Mouse (Mus musculus) kidney, adult 18-20 months (tissue): ENCODE measurements around the gene Uqcc2.

Source experiments
- DNase-seq: peaks from one replicate; pipeline ENCODE4 v3.0.0; 2021

Gene Uqcc2

DNA sequence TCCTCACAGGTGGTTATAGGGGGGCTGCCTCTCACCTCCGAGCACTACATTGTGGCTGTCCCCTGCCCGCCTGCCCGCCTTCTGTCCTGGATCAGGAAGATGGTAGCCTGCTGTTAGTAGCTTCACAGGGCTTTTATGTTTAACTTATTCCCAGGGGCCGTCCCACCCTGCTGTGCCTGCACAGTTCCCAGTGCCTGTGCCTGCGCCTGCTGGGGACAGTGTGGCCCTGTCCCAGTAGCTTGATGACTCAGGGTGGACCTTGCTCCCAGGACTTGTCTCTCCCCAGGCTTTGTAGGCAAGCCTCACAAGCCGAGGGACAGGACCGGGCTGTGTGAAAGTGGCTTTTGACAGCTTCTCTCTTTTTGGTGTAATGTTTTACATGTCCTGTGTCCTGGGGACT, 11.9 kb downstream of the Uqcc2 start:
- DNase-seq: no peak

- no peak for DNase-seq
Observed at GRCm38 (mm10) chr17:27121266-27121665, 12.4 kb downstream of the Uqcc2 start.

DNA sequence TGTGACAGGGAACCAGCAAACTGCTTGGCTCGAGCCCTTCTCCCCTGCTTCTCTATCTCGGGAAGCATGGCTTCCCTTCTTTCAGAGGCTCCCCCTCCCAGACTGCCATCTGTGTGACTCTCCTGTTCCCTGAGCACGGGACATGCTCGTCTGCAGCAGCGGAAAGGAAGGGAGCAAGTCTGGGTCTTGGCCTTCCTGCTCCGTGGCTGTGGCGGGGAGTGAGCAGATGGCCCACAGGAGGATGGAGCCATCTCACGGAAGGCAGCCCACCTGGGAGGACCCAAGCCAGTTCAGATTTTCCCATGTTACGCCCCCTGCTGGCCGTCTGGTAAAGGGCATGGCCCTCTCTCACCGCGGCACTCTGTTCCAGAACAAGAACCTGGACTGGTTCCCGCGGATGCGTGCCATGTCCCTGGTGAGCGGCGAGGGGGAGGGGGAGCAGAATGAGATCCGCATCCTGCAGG, 13.1 kb downstream of the Uqcc2 start:
- DNase-seq: peak; percentile 65

DNA sequence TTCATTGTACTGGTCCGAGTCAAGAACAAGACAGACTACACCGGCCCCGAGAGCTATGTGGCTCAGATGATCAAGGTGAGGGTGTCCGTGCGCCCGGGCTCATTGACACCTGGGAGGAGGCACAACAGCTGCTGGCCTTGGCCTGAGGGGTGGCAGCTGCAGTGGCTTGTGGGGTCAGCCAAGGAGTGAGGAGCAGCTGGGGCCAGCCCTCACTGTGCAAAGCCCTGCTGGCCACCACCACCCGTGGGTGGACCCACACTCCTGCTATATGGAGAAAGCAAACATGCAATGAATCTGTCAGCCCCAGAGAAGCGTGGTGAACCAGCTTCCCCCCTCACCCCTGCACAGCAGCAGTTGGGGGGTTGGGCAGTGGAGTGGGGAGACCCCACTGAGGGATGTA, 13.8 kb downstream of the Uqcc2 start:
- no peak for DNase-seq

GRCm38 (mm10) chr17:27119540-27119895, 14.2 kb downstream of the Uqcc2 start:
- no peak for DNase-seq

DNA sequence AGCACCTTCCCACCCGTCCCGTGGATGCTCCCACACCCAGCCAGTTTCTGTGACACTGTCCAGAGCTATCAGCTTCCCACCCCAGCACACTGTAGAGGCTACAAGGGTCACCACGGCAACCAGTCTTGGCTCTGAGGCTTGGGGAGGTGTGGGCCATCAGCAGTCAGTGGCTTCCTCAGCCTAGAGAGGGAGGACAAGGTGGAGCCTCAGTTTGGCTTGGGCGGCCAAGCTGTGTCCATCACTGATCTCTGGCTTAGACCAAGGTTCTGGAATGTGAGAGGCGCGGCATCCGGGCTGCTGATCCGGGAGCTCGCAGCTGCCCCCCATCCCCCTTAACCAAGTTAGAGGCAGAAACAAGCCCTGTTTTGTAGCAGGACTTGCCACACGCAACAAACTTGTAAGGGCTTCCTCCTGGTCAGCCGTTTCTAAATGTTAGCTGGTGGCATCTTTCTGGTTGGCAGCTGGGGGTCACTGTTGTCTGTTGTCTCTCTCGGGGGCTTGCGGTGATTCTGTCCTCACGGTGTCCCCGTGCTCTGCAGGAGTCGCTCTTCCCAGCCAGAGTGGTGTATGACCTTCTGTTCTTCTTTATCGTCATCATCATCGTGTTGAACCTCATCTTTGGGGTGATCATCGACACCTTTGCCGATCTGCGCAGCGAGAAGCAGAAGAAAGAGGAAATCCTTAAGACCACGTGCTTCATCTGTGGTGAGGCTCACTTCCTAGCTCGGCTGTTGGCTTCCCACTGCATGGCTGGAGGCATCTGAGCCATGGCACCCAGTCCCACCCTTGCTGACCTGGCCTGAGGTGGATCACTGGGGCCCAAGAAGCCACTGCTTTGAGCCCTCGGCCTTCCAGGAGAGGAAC, 14.8 kb downstream of the Uqcc2 start:
- no peak for DNase-seq

- no peak for DNase-seq
Observed at GRCm38 (mm10) chr17:27110072-27110471, 23.6 kb downstream of the Uqcc2 start.

DNA sequence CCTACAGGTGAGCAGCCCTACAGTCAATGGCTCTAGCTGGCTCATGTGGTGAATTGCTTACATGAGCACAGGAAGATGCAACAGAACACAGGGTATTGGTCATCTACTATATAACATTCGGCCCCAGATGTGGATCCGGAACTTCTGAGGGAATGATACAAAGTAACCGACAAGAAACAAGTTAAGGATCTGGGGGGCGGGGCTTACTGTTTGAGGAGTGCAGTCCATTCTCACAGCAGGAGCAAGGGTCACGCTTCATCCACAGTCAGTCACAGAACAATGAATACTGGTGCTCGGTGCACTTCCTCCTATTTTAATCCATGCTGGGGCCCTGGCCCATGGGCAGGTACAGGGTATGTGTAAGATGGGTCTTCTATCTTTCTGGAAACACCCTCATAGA, 25.8 kb downstream of the Uqcc2 start:
- no peak for DNase-seq

- no peak for DNase-seq
Observed at GRCm38 (mm10) chr17:27106745-27107144, 27.0 kb downstream of the Uqcc2 start.

DNA sequence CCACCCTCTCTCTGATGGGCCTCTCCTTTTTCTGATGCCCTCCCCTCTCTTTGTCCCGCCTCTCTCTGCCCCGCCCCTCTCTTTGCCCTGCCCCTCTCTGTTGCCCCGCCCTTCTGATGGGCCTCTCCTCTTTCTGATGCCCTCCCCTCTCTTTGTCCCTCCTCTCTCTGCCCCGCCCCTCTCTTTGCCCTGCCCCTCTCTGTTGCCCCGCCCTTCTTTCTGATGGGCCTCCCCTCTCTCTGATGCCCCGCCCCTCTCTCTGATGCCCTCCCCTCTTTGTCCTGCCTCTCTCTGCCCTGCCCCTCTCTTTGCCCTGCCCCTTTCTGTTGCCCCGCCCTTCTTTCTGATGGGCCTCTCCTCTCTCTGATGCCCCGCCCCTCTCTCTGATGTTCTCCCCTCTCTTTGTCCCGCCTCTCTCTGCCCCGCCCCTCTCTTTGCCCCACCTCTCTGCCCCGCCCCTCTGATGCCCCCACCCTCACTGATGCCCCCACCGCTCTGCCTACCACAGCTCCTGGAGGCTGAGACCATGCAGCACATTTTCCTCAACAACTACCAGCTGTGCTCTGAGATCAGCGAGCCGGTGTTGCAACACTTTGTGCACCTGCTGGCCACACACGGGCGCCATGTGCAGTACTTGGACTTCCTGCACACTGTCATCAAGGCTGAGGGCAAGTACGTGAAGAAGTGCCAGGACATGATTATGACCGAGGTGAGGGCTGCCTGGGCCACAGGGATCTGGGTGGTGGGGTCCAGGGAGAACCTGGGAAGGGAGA, 27.8 kb downstream of the Uqcc2 start:
- DNase-seq: no peak

GRCm38 (mm10) chr17:27101675-27102074, 32.0 kb downstream of the Uqcc2 start:
- no peak for DNase-seq

- peak; percentile 37 for DNase-seq
Observed at GRCm38 (mm10) chr17:27095690-27096089, 38.0 kb downstream of the Uqcc2 start.

DNA sequence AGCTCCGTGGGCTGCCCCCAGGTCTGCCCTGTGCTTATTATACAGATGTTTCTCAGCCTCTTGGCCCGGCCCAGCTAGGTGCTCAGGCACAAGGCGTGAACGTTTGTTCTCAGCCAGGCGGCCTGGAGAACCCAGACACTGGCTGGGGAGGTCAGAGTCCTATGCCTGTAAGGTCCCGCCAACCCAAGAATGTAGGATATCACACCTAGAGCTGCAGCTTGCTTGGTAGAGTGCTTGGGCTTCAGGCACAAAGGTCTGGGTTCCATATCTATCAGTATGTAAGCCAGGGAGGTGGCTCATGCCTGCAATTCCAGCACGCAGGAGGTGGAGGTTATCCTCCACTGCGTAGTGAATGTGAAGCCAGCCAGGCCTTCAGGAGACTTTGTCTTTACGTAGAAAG, 43.6 kb downstream of the Uqcc2 start:
- no peak for DNase-seq

GRCm38 (mm10) chr17:27087426-27087825, 46.3 kb downstream of the Uqcc2 start:
- no peak for DNase-seq

DNA sequence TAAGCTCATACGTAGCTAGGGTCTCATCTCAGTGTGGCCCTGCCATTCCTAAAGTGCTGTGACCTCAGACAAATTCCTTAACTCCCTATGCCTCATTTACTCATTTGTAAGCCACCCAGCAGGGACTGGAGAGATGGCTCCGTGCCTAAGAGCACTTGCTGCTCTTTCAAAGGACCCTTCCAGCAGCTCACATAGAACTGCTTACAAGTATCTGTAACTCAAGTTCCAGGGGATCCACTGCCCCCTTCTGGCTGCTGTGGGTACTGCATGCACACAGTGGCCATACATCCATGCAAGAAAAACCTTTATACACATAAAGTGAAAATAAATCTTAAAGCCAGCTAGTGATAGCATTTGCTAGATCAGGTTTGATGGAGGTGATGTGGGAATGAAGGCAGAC, 48.0 kb downstream of the Uqcc2 start:
- DNase-seq: peak; percentile 54

DNA sequence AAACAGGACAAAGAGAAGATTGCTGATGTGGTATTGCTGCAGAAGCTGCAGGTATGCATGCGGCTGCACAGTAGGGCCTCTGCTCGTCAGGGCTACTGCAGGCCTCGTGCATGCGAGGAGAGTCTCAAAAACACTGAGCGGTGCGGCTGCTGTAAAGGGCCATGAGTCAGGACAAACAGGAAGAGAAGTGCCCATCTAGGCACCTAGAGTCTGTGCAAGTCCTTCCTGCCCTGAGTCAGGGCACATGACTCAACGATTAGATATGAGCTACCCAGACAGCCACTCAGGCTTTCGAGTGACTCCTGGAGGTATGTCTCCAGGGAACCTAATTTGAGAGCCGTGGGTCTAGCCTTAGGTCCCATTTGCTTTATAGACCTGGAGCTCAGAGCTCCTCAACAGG, 50.1 kb downstream of the Uqcc2 start:
- DNase-seq: no peak

DNA sequence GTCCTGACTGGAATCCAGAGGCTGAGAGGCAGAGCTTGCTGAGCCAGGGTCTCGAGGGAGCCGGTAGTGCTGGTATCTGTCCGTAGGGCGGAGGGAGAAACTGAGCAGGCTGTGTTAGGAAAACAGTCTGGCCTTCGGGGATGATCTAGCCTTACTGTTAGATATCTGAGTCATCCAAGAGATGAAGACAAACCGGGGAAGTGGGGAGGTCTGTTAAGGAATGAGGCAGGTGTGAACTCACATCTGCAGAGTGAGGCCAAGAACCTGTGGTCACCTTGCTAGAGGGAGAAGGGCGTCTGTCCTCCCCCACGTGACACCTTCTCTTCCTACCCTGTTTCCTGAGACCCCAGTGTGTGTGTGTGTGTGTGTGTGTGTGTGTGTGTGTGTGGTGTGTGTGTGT, 50.9 kb downstream of the Uqcc2 start:
- DNase-seq: no peak

DNA sequence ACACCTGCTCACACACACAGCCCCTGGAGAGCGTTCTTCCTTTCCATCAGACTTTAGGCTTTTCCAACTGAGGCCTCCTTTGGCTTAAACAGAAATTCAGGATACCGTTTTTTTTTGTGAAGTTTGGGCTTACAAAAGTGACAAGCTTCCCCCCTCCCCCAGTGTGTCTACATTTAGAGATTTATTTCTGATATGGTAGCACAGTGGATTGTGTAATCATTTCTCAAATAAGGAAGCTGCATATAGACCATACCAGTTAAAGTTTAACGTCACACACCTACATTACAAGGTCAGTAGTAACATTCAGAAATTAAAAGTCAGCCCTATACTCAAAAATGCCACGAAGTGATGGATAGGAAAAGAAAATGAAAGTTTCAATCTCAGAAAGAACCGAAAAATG, 51.8 kb downstream of the Uqcc2 start:
- no peak for DNase-seq

DNA sequence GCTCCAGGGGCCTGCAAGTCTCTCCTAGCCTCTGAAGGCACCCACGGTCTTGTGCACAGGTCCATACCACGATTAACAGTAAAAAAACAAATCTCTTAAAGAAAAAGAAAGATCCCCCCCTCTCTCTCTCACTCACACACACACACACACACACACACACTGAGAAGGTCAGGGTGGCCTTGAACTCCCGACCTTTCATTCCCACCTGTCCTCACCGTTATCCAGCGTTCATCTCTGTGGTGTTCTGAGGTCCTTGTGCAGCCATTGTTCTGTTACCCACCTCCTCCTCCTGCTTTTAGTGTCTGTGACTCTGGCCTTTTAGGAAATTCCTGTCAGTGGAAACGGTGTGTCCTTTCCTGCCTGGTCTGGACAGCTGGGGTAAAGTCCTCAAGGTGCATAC, 55.2 kb downstream of the Uqcc2 start:
- no peak for DNase-seq

DNA sequence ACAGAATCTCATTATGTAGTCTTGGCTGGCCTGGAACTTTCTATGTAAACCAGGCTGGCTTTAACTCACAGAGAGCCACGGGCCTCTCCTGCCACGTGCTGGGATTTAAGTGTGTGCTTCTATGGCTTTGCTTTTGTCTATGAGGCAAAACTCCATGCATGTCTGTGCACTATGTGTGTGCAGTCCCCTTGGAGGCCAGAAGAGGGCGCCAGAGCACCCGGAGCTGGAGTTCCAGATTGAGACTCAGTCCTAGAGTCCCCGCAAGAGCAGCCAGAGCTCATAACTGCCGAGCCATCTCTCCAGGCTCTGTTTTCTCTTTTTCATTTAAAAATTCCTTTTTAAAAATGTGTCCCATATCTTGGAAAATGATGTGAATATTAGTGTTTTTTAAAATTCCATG, 55.8 kb downstream of the Uqcc2 start:
- no peak for DNase-seq

GRCm38 (mm10) chr17:27077133-27077532, 56.6 kb downstream of the Uqcc2 start:
- DNase-seq: no peak

- DNase-seq: no peak
Observed at GRCm38 (mm10) chr17:27074849-27075745, 58.6 kb downstream of the Uqcc2 start.

GRCm38 (mm10) chr17:27074236-27074635, 59.5 kb downstream of the Uqcc2 start:
- no peak for DNase-seq
